Mouse (Mus musculus): ENCODE results near the gene Magi1. TPM values are rescaled to one million over a fixed set of nuclear protein-coding genes. Genes with fewer than 3 reads are reported as not detected.

The Magi1 gene
- polyA plus RNA-seq, 1 experiment from 2014 or later, result 11.7 TPM

DNA sequence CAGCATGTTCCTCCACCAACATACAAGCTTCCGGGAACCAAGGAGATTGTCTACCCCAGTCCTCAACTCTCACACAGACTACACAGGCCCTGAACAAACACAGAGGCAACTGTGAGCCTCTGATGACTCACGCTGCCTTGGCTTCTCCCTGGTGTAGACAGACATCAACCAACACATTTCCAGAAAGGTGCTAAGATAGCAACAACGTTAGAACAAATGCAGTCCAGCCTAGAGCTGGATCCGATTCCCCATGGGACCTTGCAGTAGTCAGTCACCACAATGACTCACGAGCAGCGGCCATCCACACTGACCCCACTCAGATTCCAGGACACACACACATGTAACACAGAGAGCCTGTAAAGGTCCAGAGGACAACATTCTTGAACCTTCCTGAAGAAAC is 42.5 kb downstream of the Magi1 start:
- no peak overlapping the region for H3K27ac ChIP-seq (ENCODE audit: low read depth)
- no peak overlapping the region for H3K4me2 ChIP-seq (ENCODE audit: low read length)
- H3K9me3 ChIP-seq (ENCODE audit: control insufficient read depth, low read length), result no peaks in the 10 kb centered on the region
- H3K9ac ChIP-seq (ENCODE audit: low read length), result no peak overlapping the region
- H3K4me3 ChIP-seq (ENCODE audit: low read depth, low read length), result no peak overlapping the region
- peaks cover 26% of the 10 kb centered on the region for H3K4me1 ChIP-seq (replicated peaks; ENCODE audit: control insufficient read depth, insufficient read depth, low read length)
- H3K27me3 ChIP-seq (replicated peaks; ENCODE audit: control insufficient read depth, insufficient read depth, low read length), result no peaks in the 10 kb centered on the region
- H3K36me3 ChIP-seq (ENCODE audit: control insufficient read depth, insufficient read depth, low read length), result no peaks in the 10 kb centered on the region
- ATAC-seq (replicated peaks; ENCODE audit: low FRiP score, low TSS enrichment, low read depth) (0 out of 2 replicates have a peak, but pooled peaks have one; percentile 44), DNase-seq (ENCODE audit: low spot score) (no peak)
- WGBS, result 61% methylated on average over 6 of the region's 6 CpGs

- no peak overlapping the region for H3K27ac ChIP-seq (ENCODE audit: low read depth)
- no peaks in the 10 kb centered on the region for H3K36me3 ChIP-seq (ENCODE audit: control insufficient read depth, insufficient read depth, low read length)
- 33% methylated on average over 2 of the region's 2 CpGs for WGBS
- H3K4me3 ChIP-seq (ENCODE audit: low read depth, low read length), result no peak overlapping the region
- no peak for ATAC-seq (replicated peaks; ENCODE audit: low FRiP score, low TSS enrichment, low read depth)
- H3K9me3 ChIP-seq (ENCODE audit: control insufficient read depth, low read length), result no peaks in the 10 kb centered on the region
- H3K4me2 ChIP-seq (ENCODE audit: low read length), result no peak overlapping the region
- H3K4me1 ChIP-seq (replicated peaks; ENCODE audit: control insufficient read depth, insufficient read depth, low read length), result peaks cover 26% of the 10 kb centered on the region
- no peaks in the 10 kb centered on the region for H3K27me3 ChIP-seq (replicated peaks; ENCODE audit: control insufficient read depth, insufficient read depth, low read length)
- no peak for DNase-seq (ENCODE audit: low spot score)
- H3K9ac ChIP-seq (ENCODE audit: low read length), result no peak overlapping the region
Measured at GRCm38 (mm10) chr6:94238643-94239042, 45.1 kb downstream of the Magi1 start.

GRCm38 (mm10) chr6:94236899-94237298 is 46.8 kb downstream of the Magi1 start:
- no peak for ATAC-seq (replicated peaks; ENCODE audit: low FRiP score, low TSS enrichment, low read depth)
- Histone ChIP-seq H3K4me1 (replicated peaks; ENCODE audit: control insufficient read depth, insufficient read depth, low read length) (peaks cover 33% of the 10 kb centered on the region), H3K9me3 (ENCODE audit: control insufficient read depth, low read length) (no peaks in the 10 kb centered on the region), H3K4me3 (ENCODE audit: low read depth, low read length) (no peak overlapping the region), H3K27ac (ENCODE audit: low read depth) (no peak overlapping the region), H3K36me3 (ENCODE audit: control insufficient read depth, insufficient read depth, low read length) (no peaks in the 10 kb centered on the region), H3K27me3 (replicated peaks; ENCODE audit: control insufficient read depth, insufficient read depth, low read length) (no peaks in the 10 kb centered on the region), H3K9ac (ENCODE audit: low read length) (no peak overlapping the region), H3K4me2 (ENCODE audit: low read length) (no peak overlapping the region)
- no peak for DNase-seq (ENCODE audit: low spot score)
- 84% methylated on average over 2 of the region's 2 CpGs for WGBS

DNA sequence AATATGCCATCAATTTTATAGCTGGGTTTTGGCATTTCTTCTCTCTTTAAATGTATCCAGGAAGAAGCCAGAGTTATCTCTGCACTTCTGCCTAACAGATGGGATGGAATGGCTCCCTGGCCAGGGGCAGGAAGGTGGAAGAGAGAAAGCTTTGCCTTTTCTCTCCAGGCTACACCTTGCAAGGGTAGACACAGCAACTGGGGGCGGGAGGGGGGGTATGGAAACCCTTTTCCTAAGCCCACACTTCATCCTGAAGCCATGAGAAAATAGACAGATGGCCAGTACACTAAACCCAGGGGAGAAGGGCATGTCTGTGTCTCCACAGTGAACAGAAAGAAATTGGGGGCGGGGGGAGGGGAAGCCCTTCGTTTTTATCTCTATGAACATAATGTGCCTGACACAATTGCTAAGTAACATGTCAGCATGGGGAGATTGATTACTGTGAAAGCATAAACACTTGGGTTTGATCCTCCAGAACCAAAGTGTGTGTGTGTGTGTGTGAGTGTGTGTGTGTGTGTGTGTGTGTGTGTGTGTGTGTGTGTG is 51.4 kb downstream of the Magi1 start:
- Histone ChIP-seq H3K9ac (ENCODE audit: low read length) (no peak overlapping the region), H3K4me3 (ENCODE audit: low read depth, low read length) (no peak overlapping the region), H3K9me3 (ENCODE audit: control insufficient read depth, low read length) (no peaks in the 10 kb centered on the region), H3K4me2 (ENCODE audit: low read length) (no peak overlapping the region), H3K4me1 (replicated peaks; ENCODE audit: control insufficient read depth, insufficient read depth, low read length) (peaks cover 25% of the 10 kb centered on the region), H3K27me3 (replicated peaks; ENCODE audit: control insufficient read depth, insufficient read depth, low read length) (no peaks in the 10 kb centered on the region), H3K36me3 (ENCODE audit: control insufficient read depth, insufficient read depth, low read length) (no peaks in the 10 kb centered on the region), H3K27ac (ENCODE audit: low read depth) (no peak overlapping the region)
- 33% methylated on average over 3 of the region's 3 CpGs for WGBS
- no peak for ATAC-seq (replicated peaks; ENCODE audit: low FRiP score, low TSS enrichment, low read depth)
- no peak for DNase-seq (ENCODE audit: low spot score)

DNA sequence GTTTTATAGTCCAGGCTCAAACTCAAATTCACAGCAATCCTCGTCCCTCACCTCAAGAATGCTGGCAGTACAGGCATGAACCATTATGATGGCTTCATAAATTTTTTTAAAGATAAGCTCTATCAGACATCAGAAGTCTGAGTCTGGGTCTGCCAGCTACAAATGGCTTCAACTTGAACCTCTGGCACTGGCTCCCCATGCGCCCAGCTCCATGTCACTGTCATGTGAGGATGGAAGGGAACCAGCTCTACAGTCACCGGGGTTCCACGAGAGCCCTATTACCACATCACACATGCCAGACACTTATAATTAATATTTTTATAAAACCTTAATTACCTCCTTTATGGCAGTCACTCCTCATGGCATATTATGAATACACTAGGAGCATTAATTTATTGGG is 51.9 kb downstream of the Magi1 start:
- WGBS, result 53% methylated on average over 4 of the region's 4 CpGs
- Histone ChIP-seq H3K27me3 (replicated peaks; ENCODE audit: control insufficient read depth, insufficient read depth, low read length) (no peaks in the 10 kb centered on the region), H3K9ac (ENCODE audit: low read length) (no peak overlapping the region), H3K4me1 (replicated peaks; ENCODE audit: control insufficient read depth, insufficient read depth, low read length) (peaks cover 25% of the 10 kb centered on the region), H3K27ac (ENCODE audit: low read depth) (no peak overlapping the region), H3K9me3 (ENCODE audit: control insufficient read depth, low read length) (no peaks in the 10 kb centered on the region), H3K36me3 (ENCODE audit: control insufficient read depth, insufficient read depth, low read length) (no peaks in the 10 kb centered on the region), H3K4me3 (ENCODE audit: low read depth, low read length) (no peak overlapping the region), H3K4me2 (ENCODE audit: low read length) (no peak overlapping the region)
- ATAC-seq (replicated peaks; ENCODE audit: low FRiP score, low TSS enrichment, low read depth) (no peak), DNase-seq (ENCODE audit: low spot score) (no peak)

DNA sequence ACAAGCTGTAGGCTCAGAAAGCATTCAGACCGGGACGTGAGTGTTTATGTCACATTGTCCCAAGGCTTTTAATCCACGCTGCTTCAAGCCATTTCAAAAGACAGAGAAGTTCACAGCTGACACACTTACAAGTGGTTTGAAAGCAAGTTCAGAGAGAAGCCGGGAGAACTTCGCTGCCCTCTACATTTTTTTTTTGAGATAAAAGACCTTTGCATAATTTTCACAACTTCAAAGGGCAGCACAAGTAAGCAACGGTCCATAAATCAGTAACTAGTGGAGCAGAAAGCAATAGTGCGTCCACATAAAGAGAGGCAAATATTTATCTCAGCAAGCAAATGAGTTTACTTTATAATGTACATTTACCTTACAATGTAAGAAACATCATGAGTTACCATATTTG is 52.4 kb downstream of the Magi1 start:
- H3K4me3 ChIP-seq (ENCODE audit: low read depth, low read length), result no peak overlapping the region
- DNase-seq (ENCODE audit: low spot score) (no peak), ATAC-seq (replicated peaks; ENCODE audit: low FRiP score, low TSS enrichment, low read depth) (no peak)
- H3K36me3 ChIP-seq (ENCODE audit: control insufficient read depth, insufficient read depth, low read length), result no peaks in the 10 kb centered on the region
- WGBS, result 21% methylated on average over 7 of the region's 7 CpGs
- H3K27ac ChIP-seq (ENCODE audit: low read depth), result peak overlapping the region; percentile 23; the same call in 1 of the 2 replicates
- H3K9me3 ChIP-seq (ENCODE audit: control insufficient read depth, low read length), result no peaks in the 10 kb centered on the region
- H3K9ac ChIP-seq (ENCODE audit: low read length), result no peak overlapping the region
- H3K4me2 ChIP-seq (ENCODE audit: low read length), result peak overlapping the region; percentile 4; the same call in 1 of the 2 replicates
- no peaks in the 10 kb centered on the region for H3K27me3 ChIP-seq (replicated peaks; ENCODE audit: control insufficient read depth, insufficient read depth, low read length)
- peaks cover 25% of the 10 kb centered on the region for H3K4me1 ChIP-seq (replicated peaks; ENCODE audit: control insufficient read depth, insufficient read depth, low read length)

GRCm38 (mm10) chr6:94230918-94231317 is 52.8 kb downstream of the Magi1 start:
- WGBS, result 53% methylated on average over 3 of the region's 3 CpGs
- H3K36me3 ChIP-seq (ENCODE audit: control insufficient read depth, insufficient read depth, low read length), result no peaks in the 10 kb centered on the region
- no peak for ATAC-seq (replicated peaks; ENCODE audit: low FRiP score, low TSS enrichment, low read depth)
- DNase-seq (ENCODE audit: low spot score), result no peak
- peaks cover 29% of the 10 kb centered on the region for H3K4me1 ChIP-seq (replicated peaks; ENCODE audit: control insufficient read depth, insufficient read depth, low read length)
- peak overlapping the region; percentile 4; the same call in 1 of the 2 replicates for H3K4me2 ChIP-seq (ENCODE audit: low read length)
- H3K9me3 ChIP-seq (ENCODE audit: control insufficient read depth, low read length), result no peaks in the 10 kb centered on the region
- H3K27me3 ChIP-seq (replicated peaks; ENCODE audit: control insufficient read depth, insufficient read depth, low read length), result no peaks in the 10 kb centered on the region
- H3K27ac ChIP-seq (ENCODE audit: low read depth), result peak overlapping the region; percentile 23; the same call in 1 of the 2 replicates
- H3K9ac ChIP-seq (ENCODE audit: low read length), result no peak overlapping the region
- H3K4me3 ChIP-seq (ENCODE audit: low read depth, low read length), result no peak overlapping the region

GRCm38 (mm10) chr6:94230129-94230528 is 53.6 kb downstream of the Magi1 start:
- Histone ChIP-seq H3K36me3 (ENCODE audit: control insufficient read depth, insufficient read depth, low read length) (no peaks in the 10 kb centered on the region), H3K4me2 (ENCODE audit: low read length) (no peak overlapping the region), H3K4me1 (replicated peaks; ENCODE audit: control insufficient read depth, insufficient read depth, low read length) (peaks cover 37% of the 10 kb centered on the region), H3K27ac (ENCODE audit: low read depth) (no peak overlapping the region), H3K4me3 (ENCODE audit: low read depth, low read length) (no peak overlapping the region), H3K9me3 (ENCODE audit: control insufficient read depth, low read length) (no peaks in the 10 kb centered on the region), H3K27me3 (replicated peaks; ENCODE audit: control insufficient read depth, insufficient read depth, low read length) (no peaks in the 10 kb centered on the region), H3K9ac (ENCODE audit: low read length) (no peak overlapping the region)
- no peak for ATAC-seq (replicated peaks; ENCODE audit: low FRiP score, low TSS enrichment, low read depth)
- no peak for DNase-seq (ENCODE audit: low spot score)
- WGBS, result 11% methylated on average over 3 of the region's 3 CpGs

- peaks cover 27% of the 10 kb centered on the region for H3K4me1 ChIP-seq (replicated peaks; ENCODE audit: control insufficient read depth, insufficient read depth, low read length)
- no peak for DNase-seq (ENCODE audit: low spot score)
- no peaks in the 10 kb centered on the region for H3K27me3 ChIP-seq (replicated peaks; ENCODE audit: control insufficient read depth, insufficient read depth, low read length)
- ATAC-seq (replicated peaks; ENCODE audit: low FRiP score, low TSS enrichment, low read depth), result no peak
- H3K9ac ChIP-seq (ENCODE audit: low read length), result no peak overlapping the region
- no peaks in the 10 kb centered on the region for H3K9me3 ChIP-seq (ENCODE audit: control insufficient read depth, low read length)
- H3K36me3 ChIP-seq (ENCODE audit: control insufficient read depth, insufficient read depth, low read length), result no peaks in the 10 kb centered on the region
- H3K4me2 ChIP-seq (ENCODE audit: low read length), result no peak overlapping the region
- 65% methylated on average over 6 of the region's 6 CpGs for WGBS
- no peak overlapping the region for H3K4me3 ChIP-seq (ENCODE audit: low read depth, low read length)
- no peak overlapping the region for H3K27ac ChIP-seq (ENCODE audit: low read depth)
Measured at GRCm38 (mm10) chr6:94226262-94226661, 57.5 kb downstream of the Magi1 start.
